Mouse (Mus musculus) lung, postnatal 14 days (tissue): ENCODE data around the gene Prkch.

Source experiments
- DNase-seq: peaks from one replicate; pipeline ENCODE4 v3.0.0; 2021

Gene Prkch

DNA sequence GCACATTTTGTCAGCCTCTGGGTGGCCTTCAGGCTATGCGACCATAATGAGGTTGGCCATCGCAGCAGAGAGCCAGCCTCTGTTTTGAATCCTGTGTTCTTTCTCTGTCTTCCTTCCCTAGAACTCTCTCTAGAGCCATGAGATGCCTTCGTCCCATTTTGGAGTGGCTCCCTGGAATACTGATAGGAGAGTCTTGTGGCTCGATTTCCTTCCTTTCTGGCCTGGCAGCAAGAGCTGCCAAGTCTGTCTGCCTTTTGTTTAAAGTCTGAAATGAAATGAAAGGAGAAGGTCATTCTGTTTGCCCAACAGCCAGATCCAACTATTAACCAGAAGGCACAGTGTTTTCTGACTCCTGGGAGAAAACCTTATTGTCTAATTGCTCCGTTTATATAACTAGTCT is 184.2 kb downstream of the Prkch start:
- peak; percentile 25 for DNase-seq

DNA sequence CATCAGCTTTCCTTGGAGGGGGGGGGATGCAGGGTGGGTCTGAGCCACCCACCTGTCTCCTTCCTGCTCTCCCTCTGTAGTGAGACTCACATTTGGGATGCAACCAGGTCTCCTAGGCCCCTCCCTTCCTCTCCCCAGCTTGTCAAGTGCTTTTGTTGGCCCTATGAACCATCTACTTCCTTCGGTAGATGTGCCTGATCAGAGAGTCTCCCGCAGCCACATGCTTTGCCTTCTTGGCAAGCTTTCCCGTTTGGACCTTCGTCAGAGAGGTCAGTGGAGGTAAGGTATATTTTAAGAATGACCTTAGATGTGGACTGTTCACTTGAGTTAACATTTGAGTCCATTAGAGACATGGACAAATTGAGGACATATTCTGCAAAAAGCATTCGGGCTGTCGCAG is 184.9 kb downstream of the Prkch start:
- DNase-seq: no peak

DNA sequence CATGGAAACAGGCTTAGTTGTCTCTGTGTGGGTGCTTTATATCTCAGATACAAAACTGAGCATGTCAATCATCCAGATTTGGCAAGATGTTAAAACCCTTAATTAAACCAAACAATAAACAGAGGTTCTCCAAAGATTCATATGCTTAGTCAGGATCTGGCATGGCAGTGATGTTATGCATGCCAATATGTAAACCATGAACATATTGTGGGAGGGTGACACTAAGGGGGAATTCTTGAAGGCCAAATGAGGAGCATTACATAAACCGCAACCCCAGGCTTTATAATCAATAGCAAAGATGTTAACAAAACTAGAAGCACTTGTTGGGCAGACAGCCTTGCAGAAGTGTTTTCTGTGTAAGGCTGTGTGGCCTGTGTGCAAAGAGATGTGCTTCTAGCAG is 186.2 kb downstream of the Prkch start:
- no peak for DNase-seq

DNA sequence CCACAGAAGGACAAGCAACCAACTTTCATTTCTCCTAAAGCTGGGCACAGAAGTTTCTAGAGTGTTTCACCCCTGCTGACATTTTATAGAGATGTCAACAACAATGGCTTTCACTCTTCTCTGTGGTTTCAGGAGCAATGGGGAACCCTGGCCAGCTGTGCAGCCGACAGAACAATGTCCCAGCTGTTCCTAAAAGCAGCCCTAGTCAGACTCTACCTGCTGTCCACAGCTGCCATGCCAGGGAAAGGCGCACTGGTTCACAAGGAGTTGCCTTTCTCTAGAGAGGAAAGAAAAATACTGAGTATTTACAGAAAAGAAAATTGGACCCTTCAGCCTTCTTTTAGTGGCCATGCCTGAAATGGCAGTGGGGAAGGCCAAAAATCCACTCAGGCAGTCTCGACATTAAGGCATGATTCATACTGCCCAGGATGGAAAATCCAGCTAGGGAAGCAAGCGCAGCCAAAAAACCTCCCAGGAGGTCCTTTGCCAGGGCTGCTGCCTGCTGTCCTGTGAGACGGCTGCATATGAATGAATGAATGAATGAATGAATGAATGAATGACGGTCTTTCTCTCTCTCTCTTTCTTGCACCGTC is 190.3 kb downstream of the Prkch start:
- no peak for DNase-seq

DNA sequence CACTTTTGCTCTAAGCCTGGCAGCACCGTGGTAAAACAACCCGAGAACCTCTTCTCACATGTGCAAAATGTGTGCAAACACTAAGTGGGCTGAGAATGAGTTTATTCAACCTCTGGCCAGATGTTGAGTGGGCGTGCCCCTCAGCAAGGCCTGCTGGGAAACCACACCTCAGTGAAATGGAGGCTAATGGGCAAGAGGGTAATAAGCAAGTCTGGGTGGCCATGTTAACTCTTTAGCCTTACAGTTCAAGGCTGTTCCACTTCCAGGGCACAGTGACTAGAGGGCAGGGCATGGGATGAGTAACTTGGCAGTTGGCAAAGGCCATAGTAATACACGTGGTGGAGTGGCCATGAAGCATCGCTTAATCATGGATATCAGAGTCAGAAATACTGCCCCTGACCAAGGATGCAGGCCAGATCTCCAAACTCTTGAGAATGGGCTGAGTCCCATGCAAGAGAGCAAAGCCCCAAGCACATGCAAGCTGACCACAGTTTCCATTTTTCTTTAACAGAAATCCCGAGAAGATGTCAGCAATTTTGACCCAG is 191.9 kb downstream of the Prkch start:
- DNase-seq: no peak

DNA sequence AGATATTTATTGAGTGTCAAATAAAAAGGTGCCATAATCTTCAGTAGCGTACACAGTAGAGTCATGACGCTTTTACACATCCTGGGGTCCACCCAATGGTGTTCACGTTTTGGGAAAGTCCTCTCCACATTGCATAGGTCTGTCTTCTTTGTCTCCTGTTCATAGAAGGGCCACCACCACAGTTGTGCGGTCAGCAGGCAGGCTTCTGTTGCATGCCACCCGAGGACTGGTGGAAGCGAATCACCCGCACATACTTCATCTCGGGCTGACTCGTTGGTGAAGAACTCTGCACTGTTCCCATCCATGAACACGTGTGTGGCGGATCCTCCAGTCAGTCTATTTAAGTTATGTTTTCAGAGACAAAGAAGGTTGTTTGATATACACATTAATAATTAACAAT is 193.1 kb downstream of the Prkch start:
- no peak for DNase-seq

DNA sequence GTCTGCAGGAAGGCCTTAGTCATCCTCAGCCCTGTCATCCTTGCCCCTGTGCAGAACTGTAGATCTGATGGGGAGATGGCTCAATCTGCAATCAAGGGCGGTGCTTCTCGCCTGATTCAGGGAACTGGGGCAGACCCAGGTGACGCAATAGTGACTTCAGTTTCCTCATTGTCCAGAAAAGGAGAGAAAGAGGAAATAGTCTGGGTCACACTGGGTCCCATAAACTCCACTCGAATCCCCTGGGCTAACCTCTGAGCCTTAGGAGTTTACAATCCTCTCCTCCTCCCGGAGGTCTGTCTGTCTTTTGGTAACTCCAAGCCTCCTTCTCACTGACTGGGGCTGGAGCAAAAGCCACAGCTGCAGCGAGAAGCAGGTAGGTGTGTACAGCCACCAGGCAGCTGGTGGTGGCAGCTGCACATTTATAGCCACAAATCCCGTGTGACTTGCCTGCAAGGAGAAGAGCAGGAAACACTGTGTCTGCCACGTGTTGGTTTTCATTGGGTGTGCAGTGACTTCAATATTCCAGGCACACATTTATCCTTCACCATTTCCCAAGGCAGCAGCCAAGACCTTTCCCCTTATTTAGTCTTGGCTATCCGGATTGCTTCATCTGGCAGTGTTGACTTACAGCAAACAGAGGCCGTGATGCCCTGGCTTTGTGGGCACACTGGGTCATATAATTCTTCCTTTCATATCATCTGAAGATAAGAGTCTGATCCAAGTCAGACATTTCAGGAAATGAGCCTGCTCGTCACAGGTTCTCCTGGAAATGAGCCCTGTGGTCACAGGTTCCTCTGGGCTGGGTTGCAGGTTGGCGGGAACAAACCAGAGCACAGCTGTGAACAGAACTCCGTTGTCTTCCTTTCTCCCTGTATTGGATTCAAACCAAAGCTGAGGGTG is 195.0 kb downstream of the Prkch start:
- peak; percentile 52 for DNase-seq

DNA sequence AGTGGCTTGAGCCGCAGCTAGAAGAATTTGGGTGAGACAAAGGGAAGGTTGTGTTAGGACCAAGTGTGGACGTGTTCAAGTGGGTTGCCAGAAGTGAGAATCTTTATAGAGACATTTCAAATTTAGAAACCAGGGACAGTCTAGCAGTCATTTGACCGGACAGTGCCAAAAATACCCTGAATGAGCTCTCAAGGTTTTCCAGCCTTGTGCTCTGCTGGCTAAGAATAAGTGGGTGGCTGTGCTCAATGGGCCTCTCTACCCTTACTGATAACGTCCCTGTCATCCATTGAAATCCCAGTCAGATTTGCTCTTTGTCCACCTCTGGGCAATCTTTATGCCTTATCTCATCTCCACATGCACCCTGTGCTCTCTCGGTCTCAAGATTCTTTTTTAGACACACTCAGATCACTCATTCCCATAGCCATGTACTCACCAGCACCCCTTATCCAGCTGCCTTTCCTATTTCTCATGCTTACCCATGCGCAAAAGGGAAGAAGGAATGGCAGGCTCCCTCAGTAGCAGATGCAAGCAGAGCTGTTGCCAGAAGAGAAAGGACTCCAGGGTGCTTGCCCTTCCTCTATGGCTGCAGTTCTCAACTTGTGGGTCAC is 196.9 kb downstream of the Prkch start:
- no peak for DNase-seq

DNA sequence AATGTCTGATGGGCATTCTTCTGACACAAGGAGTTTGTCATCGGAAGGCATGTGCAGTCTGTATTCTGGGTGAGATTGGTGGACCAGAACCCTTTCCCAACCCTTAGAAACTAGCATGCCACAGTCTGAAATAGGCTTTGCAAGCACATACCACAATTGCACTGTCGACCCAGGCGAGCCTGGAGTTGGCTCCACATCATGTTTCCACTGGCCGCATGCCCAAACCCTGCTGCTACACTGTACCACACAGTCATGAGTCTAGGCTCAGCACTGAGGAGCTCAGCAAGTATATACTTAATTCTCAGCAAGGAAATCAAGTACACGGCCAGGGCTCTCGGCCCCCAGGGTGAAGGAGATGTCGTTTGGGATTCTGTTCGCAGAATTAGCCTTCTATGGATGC is 202.3 kb downstream of the Prkch start:
- DNase-seq: peak; percentile 83

DNA sequence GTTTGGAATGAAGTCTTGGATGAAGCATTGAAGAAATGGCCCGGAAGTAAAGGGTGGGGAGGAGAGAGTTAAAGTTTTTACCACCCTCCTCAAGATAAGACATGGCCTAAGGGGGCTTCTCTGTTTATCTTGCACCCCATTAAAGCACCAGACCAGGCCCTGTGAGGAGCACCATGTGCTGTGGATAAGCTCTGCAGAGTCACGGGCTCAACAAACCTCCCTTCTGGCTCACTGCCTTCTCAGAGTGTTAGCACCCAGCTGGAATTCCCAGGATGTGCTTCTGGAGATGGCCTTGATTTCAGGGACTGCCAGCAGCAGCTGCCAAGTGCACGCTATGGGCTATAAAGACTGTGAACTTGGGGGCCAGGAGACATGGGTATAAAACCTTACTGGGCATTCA is 204.3 kb downstream of the Prkch start:
- DNase-seq: no peak

DNA sequence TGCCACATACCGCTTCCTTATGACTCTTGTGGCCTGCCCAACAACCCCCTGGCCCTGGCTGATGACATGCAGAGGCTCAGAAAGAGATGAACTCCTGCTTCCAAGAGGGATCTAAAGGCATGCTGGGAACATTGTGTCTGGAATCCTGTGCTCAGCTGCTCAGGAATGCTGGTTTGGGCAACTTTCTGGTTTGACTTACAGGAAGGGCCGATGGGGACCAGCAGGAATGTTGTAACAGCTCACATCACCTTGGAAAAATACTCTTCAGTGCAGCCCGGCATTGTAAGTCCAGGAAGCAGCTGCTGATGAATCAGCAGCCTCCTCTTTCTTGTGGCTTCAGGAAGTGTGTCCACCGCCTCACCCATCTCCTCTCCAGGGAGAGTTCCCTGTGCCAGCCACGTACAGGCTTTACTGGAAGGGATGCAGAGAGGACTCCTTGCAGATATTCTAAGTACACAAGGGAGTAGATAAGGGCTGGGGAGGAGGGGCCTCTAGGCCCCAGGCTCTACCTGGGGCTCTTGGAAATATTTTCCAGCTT is 206.0 kb downstream of the Prkch start:
- no peak for DNase-seq

DNA sequence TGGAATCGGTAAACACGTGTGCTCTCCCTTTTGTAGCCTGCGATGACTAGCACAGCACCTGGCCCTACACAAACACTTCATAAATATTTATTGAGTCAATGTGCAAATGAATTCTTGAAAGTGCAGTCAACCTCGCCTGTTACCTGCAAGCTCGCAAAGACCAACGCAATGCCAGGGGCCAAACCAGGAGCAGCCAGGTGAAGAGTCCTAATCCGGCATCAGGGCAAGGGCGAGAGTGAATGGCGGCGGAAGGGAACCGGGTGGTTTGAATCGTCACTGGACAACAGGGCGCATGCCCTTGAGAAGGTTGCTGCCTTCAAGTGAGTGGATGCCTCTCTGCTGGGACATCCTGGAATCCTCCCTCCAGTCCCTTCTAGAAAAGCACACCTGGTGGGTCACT is 208.6 kb downstream of the Prkch start:
- DNase-seq: no peak

DNA sequence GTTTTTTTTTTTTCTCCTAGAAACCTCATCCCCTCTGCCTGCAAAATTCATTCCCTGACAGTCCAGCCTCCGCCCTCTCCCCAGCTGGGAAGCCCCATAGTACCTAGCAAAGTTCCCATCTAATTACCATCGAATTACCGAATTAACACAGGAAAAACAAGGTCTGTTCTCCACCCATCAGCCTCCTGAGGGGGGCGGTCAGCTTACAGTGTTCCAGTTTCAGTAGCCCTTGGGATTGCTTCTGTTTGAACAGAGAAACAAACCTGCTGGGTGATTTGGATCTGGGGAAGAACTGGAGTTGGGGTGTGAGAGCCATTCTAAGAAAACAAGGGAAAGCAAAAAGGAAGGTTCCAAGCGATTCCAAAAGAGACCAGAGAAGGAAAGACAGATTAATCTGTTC is 209.1 kb downstream of the Prkch start:
- DNase-seq: no peak

DNA sequence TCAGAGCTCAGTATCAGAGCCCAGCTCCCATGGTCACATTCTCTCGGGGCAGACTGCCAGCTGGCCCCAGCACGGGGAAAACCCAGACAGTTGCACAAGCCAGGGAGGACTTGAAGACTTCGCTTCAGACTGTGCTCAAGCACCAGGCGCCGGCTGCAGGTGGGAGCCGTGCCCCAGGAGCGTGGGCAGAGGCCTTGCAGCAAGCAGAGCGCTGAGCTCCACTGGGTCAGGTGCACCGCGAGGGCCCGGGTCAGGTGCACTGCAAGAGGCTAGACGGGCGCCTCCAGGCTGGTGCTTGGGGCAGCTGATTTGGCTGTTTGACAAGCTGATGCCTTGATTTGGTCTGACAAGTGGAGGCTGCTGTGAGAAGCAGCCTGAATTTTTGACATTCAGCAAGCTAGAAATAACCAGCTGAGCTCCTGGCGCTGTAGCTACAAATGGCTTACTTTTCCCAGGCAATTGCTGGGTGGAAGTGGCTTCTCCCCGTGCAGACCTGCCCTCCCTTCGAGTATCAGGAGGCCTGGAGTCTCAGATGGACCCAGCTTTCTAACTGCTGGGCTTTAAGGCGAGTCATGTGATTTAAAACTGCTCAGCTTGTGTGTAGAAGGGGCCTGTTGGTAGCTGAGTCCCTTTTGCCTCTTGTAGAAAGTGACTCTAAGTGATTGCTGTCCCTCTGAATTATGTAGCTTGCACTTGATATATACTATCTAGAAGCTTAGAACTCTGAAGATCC is 209.7 kb downstream of the Prkch start:
- peak; percentile 82 for DNase-seq

DNA sequence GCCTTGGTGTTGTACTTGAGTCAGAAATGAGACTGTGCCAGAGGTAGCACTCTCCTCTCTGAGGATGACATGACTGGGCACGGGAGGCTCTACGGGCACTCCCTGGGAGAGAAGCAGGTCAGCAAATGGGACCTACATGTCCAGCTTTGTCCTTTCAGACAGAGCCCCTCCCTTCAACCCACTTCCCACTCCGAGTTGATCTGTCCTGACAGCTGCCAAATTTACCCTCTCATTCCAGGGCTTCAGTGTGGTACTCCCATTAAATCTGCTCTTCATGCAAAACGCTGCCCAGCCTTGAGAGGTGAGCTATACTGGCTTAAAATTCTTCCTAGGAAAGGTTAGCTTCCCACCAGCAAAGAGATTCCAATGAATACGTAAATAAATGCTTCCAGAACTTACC is 215.1 kb downstream of the Prkch start:
- no peak for DNase-seq

DNA sequence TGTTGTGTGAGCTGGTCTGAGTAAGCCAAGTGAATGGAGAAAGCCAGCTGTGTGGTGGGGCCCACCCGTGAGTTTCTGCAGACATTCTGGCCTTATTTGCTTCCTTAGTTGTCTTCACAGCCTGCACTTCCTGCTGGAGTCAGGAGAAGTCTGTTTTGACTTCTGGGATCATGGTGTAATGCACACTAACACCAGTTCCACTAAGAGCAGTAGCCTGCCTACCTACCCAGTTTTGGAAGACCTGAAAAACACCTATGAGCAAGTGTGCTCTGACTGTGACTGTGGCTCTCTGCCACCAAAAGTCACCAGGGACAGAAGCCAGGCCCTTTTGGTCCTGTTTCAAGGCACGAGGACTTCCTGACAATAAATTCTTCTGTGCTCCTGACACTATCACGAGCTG is 216.3 kb downstream of the Prkch start:
- DNase-seq: no peak

DNA sequence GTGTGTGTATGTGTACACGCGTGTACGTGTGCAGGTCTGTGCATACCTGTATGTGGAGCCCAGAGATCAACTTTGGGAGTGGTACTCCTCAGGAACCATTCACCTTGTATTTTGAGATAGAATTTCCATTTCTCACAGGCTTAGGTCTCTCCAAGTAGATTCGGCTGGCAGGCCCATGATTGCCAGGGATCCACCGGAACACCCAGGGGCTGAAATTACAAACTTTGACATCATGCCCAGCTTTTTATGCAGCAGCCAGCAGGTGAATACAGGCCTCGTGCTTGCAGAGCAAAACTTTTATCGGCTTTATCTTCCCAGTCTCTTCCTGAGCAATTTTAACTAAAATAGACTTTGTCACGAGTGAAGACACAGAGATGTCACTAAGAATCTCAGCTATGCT is 217.2 kb downstream of the Prkch start:
- DNase-seq: no peak

DNA sequence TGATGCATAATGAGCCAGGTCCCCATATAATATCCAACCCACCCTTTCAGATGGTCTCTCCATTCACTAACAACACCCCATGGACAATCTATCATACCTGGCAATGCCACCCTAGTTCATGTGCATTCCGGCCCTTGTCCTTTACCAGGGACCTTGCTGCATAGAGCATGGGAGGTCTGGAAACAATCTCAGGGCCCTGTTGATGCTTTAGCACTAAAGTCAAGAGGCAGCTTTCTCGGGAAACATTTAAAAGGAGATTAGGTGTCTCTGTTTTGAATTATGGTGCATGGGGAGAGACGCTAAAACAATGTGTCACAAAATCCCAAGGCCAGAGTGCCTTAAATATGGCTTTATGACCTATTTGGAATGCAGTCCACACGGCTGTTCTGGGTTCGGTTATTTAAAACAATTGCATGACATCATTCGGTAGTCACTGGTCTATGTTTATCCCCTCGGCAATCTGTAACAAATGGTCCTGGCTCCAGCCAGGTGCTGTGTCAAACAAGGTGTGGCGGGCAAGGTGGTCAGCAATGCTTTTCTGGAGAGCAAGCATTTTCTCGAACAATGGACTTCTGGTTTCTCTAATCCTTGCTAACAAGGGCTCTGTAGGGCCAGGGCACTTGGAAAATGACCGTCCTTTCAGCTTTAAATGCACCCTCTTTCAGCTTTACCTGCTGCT is 217.9 kb downstream of the Prkch start:
- DNase-seq: no peak

DNA sequence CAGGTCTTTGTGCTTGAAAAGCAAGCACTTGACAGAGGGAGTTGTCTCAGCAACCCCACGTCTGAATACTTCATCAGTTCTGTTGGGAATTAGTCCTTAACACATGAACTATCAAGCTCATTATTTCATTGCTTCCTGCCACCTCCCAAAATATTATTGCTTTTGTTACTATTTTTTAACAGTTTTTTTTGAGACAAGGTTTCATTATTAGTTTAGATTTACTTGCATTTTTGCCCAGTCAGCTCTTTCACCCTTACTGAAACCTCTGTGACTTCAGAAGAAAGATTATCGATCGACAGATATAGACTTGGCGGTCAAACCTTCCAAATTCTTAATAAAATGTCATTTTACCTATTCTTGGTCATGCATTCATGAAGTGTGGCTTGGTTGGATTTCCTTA is 219.3 kb downstream of the Prkch start:
- no peak for DNase-seq

DNA sequence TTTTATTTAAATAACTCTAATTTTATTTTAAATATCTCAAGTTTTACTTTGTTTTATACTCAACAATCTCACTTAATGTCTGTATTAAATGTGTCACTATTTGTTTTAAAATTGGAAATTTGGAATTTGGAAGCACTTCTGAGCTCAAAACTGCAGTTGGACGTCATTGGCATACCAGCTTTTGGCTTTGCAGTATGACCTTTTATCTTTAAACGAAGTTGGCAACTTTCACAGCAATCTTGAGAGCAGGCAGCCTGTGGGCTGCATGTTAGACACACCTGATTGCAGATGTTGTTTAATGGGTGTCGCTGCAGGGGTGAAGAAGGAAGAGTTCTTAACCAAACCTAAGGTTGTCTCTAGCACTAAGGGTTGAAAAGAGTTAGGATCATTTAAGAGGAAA is 220.9 kb downstream of the Prkch start:
- no peak for DNase-seq

DNA sequence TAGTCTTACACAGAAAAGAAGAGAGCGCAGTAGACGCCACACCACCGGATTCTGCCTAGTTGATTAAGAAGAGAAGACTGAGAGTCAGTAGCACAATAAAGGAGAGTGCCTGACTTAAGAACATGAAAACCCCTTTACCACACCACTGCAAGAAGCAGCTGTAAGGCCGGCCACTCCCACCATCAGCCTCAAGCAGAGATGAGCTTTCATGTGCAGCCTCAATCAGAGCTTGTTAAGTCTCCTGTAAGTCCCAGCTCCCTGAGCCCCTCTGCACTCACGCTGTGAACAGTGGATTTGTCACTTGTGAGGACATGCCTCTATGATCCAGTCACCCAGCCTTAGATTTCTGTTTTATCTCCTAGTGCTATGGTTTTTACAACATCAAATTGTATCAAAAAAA is 221.4 kb downstream of the Prkch start:
- no peak for DNase-seq

DNA sequence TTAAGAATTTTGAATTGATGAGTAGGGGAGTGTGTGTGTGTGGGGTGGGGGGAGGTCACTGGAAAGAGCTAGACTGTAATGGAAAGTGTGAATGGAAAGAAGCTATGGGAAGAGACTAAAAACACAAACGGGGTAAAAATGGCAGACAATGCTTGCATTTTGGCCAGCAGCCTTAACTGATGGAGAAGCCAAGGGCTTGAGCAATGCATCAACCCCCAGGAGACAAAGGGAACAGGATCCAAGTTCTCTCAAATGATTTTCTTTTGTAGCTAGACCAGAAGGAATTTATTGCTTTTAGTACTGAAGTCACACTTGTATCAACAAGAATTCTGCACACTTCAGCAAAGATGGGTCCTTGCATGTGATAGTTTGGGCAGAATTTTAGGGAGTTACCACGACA is 222.6 kb downstream of the Prkch start:
- DNase-seq: no peak
